Mouse (Mus musculus) kidney, adult 2 months (tissue): ENCODE measurements around the gene Car2. TPM values are rescaled to one million over a fixed set of nuclear protein-coding genes. Genes with fewer than 3 reads are reported as not detected.

Experiments used
- DNase-seq: peaks from one replicate; pipeline ENCODE4 v3.0.0; 2021
- H3K27ac ChIP-seq: fragments of 200-500 bp; 2 replicates; pipeline ENCODE4 v1.5.1; 2012; ENCODE audit warnings: low read depth, low read length, control low read depth, inconsistent platforms; ENCODE audit not compliant: insufficient read depth
- H3K27me3 ChIP-seq: fragments of 200-500 bp; replicated peaks from 2 replicates; pipeline ENCODE4 v1.6.1; 2012; ENCODE audit warnings: mild to moderate bottlenecking, moderate library complexity, low read length, inconsistent platforms; ENCODE audit not compliant: control insufficient read depth, insufficient read depth
- H3K36me3 ChIP-seq: fragments of 200-500 bp; 2 replicates; pipeline ENCODE4 v1.6.1; 2012; ENCODE audit warnings: mild to moderate bottlenecking, moderate library complexity, low read length, inconsistent platforms; ENCODE audit not compliant: control insufficient read depth, insufficient read depth
- H3K4me1 ChIP-seq: fragments of 200-500 bp; 2 replicates; pipeline ENCODE4 v1.6.1; 2011; ENCODE audit warnings: low read length; ENCODE audit not compliant: control insufficient read depth, insufficient read depth
- H3K4me3 ChIP-seq: fragments of 200-500 bp; 2 replicates; pipeline ENCODE4 v1.5.1; 2011; ENCODE audit warnings: mild to moderate bottlenecking, low read depth, low read length, control low read depth; ENCODE audit not compliant: insufficient read depth
- CTCF ChIP-seq: fragments of 200-500 bp; conservative IDR thresholded peaks from 2 replicates; pipeline ENCODE4 v1.5.1; 2011; ENCODE audit warnings: low read depth, mild to moderate bottlenecking, control low read depth, low read length, moderate library complexity, mixed read lengths; ENCODE audit not compliant: insufficient read depth, insufficient read length
- POLR2A ChIP-seq: fragments of 200-500 bp; IDR thresholded peaks from one replicate; pipeline ENCODE4 v1.6.1; 2011; ENCODE audit warnings: low read depth, low read length, control low read depth
- WGBS: fragments of 180-500 bp; shearing (Covaris S2); methylation state at CpG from one replicate; pipeline ENCODE4 v1.1.7; 2018; 5-methylcytosine and 5-hydroxymethylcytosine counted together
- polyA plus RNA-seq: library from polyadenylated mRNA; depleted of rRNA; stranded (reverse); fragments of >200 nt; gene quantifications from 2 replicates; pipeline ENCODE4 v1.2.3, GENCODE M21; 2012; rRNA removed

Car2 gene
- polyA plus RNA-seq, result 1,535 and 1,611 TPM in 2 replicates

- Histone ChIP-seq H3K4me1 (peaks cover 4% of the 10 kb centered on the region; the same call in 1 of the 2 replicates), H3K4me3 (peak within 1 kb of the TSS; percentile 96), H3K27ac (peak within 1 kb of the TSS; percentile 97), H3K27me3 (no peaks in the 10 kb centered on the region), H3K36me3 (peaks cover 2% of the 10 kb centered on the region; the same call in 1 of the 2 replicates)
- peak; percentile 86 for DNase-seq
- WGBS, result 1% methylated on average over 91 of the region's 95 CpGs
- peak; percentile 78 for TF ChIP-seq POLR2A
- TF ChIP-seq CTCF, result peak; percentile 52
These were observed at the start of gene Car2 for GRCm38 (mm10) chr3:14886102-14887098. Gene Car2, plus strand, starts transcription at chr3:14886273.

- Histone ChIP-seq H3K4me1 (no peaks in the 10 kb centered on the region), H3K4me3 (no peak overlapping the region), H3K27me3 (no peaks in the 10 kb centered on the region), H3K36me3 (no peaks in the 10 kb centered on the region), H3K27ac (no peak overlapping the region)
- DNase-seq, result no peak
- TF ChIP-seq POLR2A (no peak), CTCF (no peak)
- WGBS, result 100% methylated on average over 1 of the region's 1 CpGs
These were observed 47.1 kb upstream of the Car2 start for GRCm38 (mm10) chr3:14838936-14839335.

DNA sequence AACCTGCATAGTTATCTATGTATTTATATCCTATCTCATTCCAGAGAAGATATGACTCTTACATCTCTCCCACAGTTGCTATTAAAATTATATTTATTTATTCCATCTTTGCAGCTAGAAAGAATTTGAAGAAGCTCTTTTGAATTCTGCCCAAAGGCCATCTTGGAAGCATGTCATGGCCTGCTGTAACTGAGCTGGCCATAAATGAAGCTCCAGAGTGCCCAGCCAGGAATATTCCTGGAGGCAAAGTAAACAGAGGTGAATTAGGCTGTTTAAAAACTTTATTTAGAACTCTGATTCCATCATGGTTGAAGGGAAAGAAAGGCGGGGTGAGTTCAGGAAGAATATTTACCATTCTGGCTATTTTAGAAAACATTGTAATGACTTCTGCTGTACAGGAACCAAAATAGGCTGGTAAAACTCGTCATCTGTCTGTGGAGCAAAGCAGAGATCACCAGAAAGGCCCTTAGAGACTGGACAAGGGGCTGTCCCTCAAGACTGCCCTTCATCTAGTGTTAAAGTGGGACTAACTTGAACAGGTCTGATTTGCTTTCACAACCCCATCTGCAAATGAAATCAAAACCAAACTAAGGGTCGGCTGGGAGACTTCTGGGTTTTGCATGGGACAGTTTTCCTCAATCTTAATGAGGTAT is 46.5 kb upstream of the Car2 start:
- no peak overlapping the region for H3K4me3 ChIP-seq
- WGBS, result 70% methylated on average over 3 of the region's 3 CpGs
- no peaks in the 10 kb centered on the region for H3K4me1 ChIP-seq
- H3K27me3 ChIP-seq, result no peaks in the 10 kb centered on the region
- TF ChIP-seq CTCF, result no peak
- no peak for TF ChIP-seq POLR2A
- DNase-seq, result no peak
- no peaks in the 10 kb centered on the region for H3K36me3 ChIP-seq
- H3K27ac ChIP-seq, result no peak overlapping the region

- Histone ChIP-seq H3K4me1 (no peaks in the 10 kb centered on the region), H3K4me3 (no peak overlapping the region), H3K27ac (no peak overlapping the region), H3K27me3 (no peaks in the 10 kb centered on the region), H3K36me3 (no peaks in the 10 kb centered on the region)
- no peak for TF ChIP-seq CTCF
- TF ChIP-seq POLR2A, result no peak
- DNase-seq, result no peak
- WGBS, result 80% methylated on average over 2 of the region's 2 CpGs
These were observed 37.4 kb upstream of the Car2 start for GRCm38 (mm10) chr3:14848587-14849254.

- Histone ChIP-seq H3K27ac (no peak overlapping the region), H3K4me3 (no peak overlapping the region), H3K27me3 (no peaks in the 10 kb centered on the region), H3K4me1 (no peaks in the 10 kb centered on the region), H3K36me3 (no peaks in the 10 kb centered on the region)
- TF ChIP-seq POLR2A, result no peak
- no peak for TF ChIP-seq CTCF
- DNase-seq, result no peak
- WGBS, result 66% methylated on average over 5 of the region's 5 CpGs
These were observed 32.1 kb upstream of the Car2 start for GRCm38 (mm10) chr3:14853966-14854365.

DNA sequence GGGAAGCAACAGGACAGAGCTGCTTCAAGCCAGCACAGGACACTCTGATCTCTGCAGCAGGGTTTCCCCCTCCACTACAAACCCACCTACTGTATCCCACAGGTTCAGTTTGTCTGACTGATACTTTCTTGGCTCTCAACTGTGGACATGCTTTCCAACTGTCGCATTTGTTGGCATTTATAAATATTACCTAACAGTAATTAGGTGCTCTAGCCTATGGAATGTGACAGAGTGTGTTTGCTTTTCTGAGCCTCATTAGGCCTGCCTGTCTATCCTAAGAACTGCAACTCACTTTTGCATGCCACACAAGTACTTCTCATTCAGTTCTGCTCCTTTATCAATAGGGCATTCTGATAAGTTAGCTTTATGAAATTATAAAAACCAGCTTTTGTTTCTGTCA is 31.6 kb upstream of the Car2 start:
- Histone ChIP-seq H3K27me3 (no peaks in the 10 kb centered on the region), H3K36me3 (no peaks in the 10 kb centered on the region), H3K27ac (no peak overlapping the region), H3K4me3 (no peak overlapping the region), H3K4me1 (no peaks in the 10 kb centered on the region)
- TF ChIP-seq POLR2A, result no peak
- TF ChIP-seq CTCF, result no peak
- DNase-seq, result no peak
- WGBS, result 38% methylated on average over 1 of the region's 1 CpGs

- 80% methylated on average over 3 of the region's 3 CpGs for WGBS
- no peak overlapping the region for H3K27ac ChIP-seq
- no peaks in the 10 kb centered on the region for H3K4me1 ChIP-seq
- no peak overlapping the region for H3K4me3 ChIP-seq
- H3K27me3 ChIP-seq, result no peaks in the 10 kb centered on the region
- no peak for DNase-seq
- H3K36me3 ChIP-seq, result no peaks in the 10 kb centered on the region
- TF ChIP-seq POLR2A (no peak), CTCF (no peak)
These were observed 28.2 kb upstream of the Car2 start for GRCm38 (mm10) chr3:14857874-14858273.
